Mouse (Mus musculus) testis, adult 10 weeks (tissue): ENCODE results near the gene Uqcrc1. TPM values are rescaled to one million over a fixed set of nuclear protein-coding genes. Genes with fewer than 3 reads are reported as not detected.

Experiments
- polyA plus RNA-seq: library from polyadenylated mRNA; stranded (reverse); fragments of 350-450 nt; fragmentation: Illumina TruSeq; extraction: RNeasy Lipid Tissue Mini Kit (QIAGEN cat#74804); gene quantifications from one replicate; pipeline ENCODE4 v1.2.3, GENCODE M21; 2014; ENCODE audit warnings: low read depth, low replicate concordance

The Uqcrc1 gene
- polyA plus RNA-seq: 73.6 TPM

GRCm38 (mm10) chr9:108936418-108937364 lies at the start of gene Uqcrc1:
TSS of gene Uqcrc1 (plus strand) at chr9:108936633.

GRCm38 (mm10) chr9:108914491-108914890 lies 21.9 kb upstream of the Uqcrc1 start, which contains the start of gene Tmem89:
TSS of gene Tmem89 (plus strand) at chr9:108914619.

GRCm38 (mm10) chr9:108953081-108953636 lies 16.7 kb downstream of the Uqcrc1 start, which contains the start of gene Col7a1:
TSS of gene Col7a1 (plus strand) at chr9:108953586.

GRCm38 (mm10) chr9:108985710-108986109 lies 49.3 kb downstream of the Uqcrc1 start, which contains the start of gene Ucn2:
TSS of gene Ucn2 (plus strand) at chr9:108986010.

GRCm38 (mm10) chr9:108991428-108992084 lies 55.1 kb downstream of the Uqcrc1 start, which contains the start of gene Pfkfb4:
TSS of gene Pfkfb4 (plus strand) at chr9:108991778.

Other genes starting within 250 kb of the Uqcrc1 start
- 714 TPM for gene Prkar2a, start 247.3 kb upstream of the Uqcrc1 start, polyA plus RNA-seq
- 106 TPM for gene Ip6k2, start 152.8 kb upstream of the Uqcrc1 start, polyA plus RNA-seq
- 0.18 TPM for gene Nckipsd, start 128.3 kb upstream of the Uqcrc1 start, polyA plus RNA-seq
- gene Celsr3, start 110.3 kb upstream of the Uqcrc1 start, polyA plus RNA-seq: 0.04 TPM
- 0.36 TPM for gene Slc26a6, start 83.3 kb upstream of the Uqcrc1 start, polyA plus RNA-seq
- not detected for gene Tmem89, start 22.0 kb upstream of the Uqcrc1 start, polyA plus RNA-seq
- gene Col7a1, start 17.0 kb downstream of the Uqcrc1 start, polyA plus RNA-seq: not detected
- not detected for gene Ucn2, start 49.4 kb downstream of the Uqcrc1 start, polyA plus RNA-seq
- gene Pfkfb4, start 55.1 kb downstream of the Uqcrc1 start, polyA plus RNA-seq: 3.4 TPM
- gene Shisa5, start 101.9 kb downstream of the Uqcrc1 start, polyA plus RNA-seq: 1.7 TPM
- gene Trex1, start 123.1 kb downstream of the Uqcrc1 start, polyA plus RNA-seq: not detected
- 5.9 TPM for gene Atrip, start 137.5 kb downstream of the Uqcrc1 start, polyA plus RNA-seq
- gene Ccdc51, start 145.9 kb downstream of the Uqcrc1 start, polyA plus RNA-seq: not detected
- 564 TPM for gene Tma7, start 146.0 kb downstream of the Uqcrc1 start, polyA plus RNA-seq
- 0.34 TPM for gene Plxnb1, start 158.8 kb downstream of the Uqcrc1 start, polyA plus RNA-seq
- gene Fbxw21, start 225.4 kb downstream of the Uqcrc1 start, polyA plus RNA-seq: 0.35 TPM